Mouse (Mus musculus): Measurements from ENCODE around the gene Arhgap35.
A peak's percentile ranks its signal among the peaks of the same experiment; 100 is the strongest.
"Not testable (repeated sequence)": the region's sequence is repeated elsewhere in the genome, so short reads cannot be mapped to it uniquely, and the experiment has no call there.

The Arhgap35 gene

GRCm38 (mm10) chr7:16614888-16615715 lies at the start of gene Arhgap35:
Gene Arhgap35, minus strand, starts transcription at chr7:16614993.
- peak; percentile 99 for DNase-seq (ENCODE audit: low read depth)

GRCm38 (mm10) chr7:16644260-16644659 lies 29.5 kb upstream of the Arhgap35 start:
- DNase-seq (ENCODE audit: low read depth) = no peak

GRCm38 (mm10) chr7:16643106-16643505 lies 28.3 kb upstream of the Arhgap35 start:
- not testable (repeated sequence) for DNase-seq (ENCODE audit: low read depth)

GRCm38 (mm10) chr7:16639028-16639427 lies 24.2 kb upstream of the Arhgap35 start:
- peak; percentile 39 for DNase-seq (ENCODE audit: low read depth)

- no peak for DNase-seq (ENCODE audit: low read depth)
Observed at GRCm38 (mm10) chr7:16635116-16635515, 20.3 kb upstream of the Arhgap35 start.

GRCm38 (mm10) chr7:16633913-16634312 lies 19.1 kb upstream of the Arhgap35 start:
- peak; percentile 56 for DNase-seq (ENCODE audit: low read depth)

GRCm38 (mm10) chr7:16631932-16632331 lies 17.1 kb upstream of the Arhgap35 start:
- no peak for DNase-seq (ENCODE audit: low read depth)

GRCm38 (mm10) chr7:16631025-16631424 lies 16.2 kb upstream of the Arhgap35 start:
- no peak for DNase-seq (ENCODE audit: low read depth)

- DNase-seq (ENCODE audit: low read depth) = peak; percentile 67
Observed at GRCm38 (mm10) chr7:16629598-16630296, 15.0 kb upstream of the Arhgap35 start.

- peak; percentile 76 for DNase-seq (ENCODE audit: low read depth)
Observed at GRCm38 (mm10) chr7:16628096-16628771, 13.4 kb upstream of the Arhgap35 start.

GRCm38 (mm10) chr7:16623687-16624086 lies 8.9 kb upstream of the Arhgap35 start:
- peak; percentile 78 for DNase-seq (ENCODE audit: low read depth)

- DNase-seq (ENCODE audit: low read depth) = no peak
Observed at GRCm38 (mm10) chr7:16623131-16623530, 8.3 kb upstream of the Arhgap35 start.

- no peak for DNase-seq (ENCODE audit: low read depth)
Observed at GRCm38 (mm10) chr7:16621066-16621622, 6.4 kb upstream of the Arhgap35 start.

- peak; percentile 71 for DNase-seq (ENCODE audit: low read depth)
Observed at GRCm38 (mm10) chr7:16618661-16619211, 3.9 kb upstream of the Arhgap35 start.

- DNase-seq (ENCODE audit: low read depth) = peak; percentile 67
Observed at GRCm38 (mm10) chr7:16617045-16617444, 2.3 kb upstream of the Arhgap35 start.

- no peak for DNase-seq (ENCODE audit: low read depth)
Observed at GRCm38 (mm10) chr7:16614171-16614887, 464 bp downstream of the Arhgap35 start.

- DNase-seq (ENCODE audit: low read depth) = peak; percentile 35
Observed at GRCm38 (mm10) chr7:16613461-16614170, 1.2 kb downstream of the Arhgap35 start.

- DNase-seq (ENCODE audit: low read depth) = no peak
Observed at GRCm38 (mm10) chr7:16610345-16610744, 4.4 kb downstream of the Arhgap35 start.

GRCm38 (mm10) chr7:16608961-16609360 lies 5.8 kb downstream of the Arhgap35 start:
- no peak for DNase-seq (ENCODE audit: low read depth)

GRCm38 (mm10) chr7:16608046-16608445 lies 6.7 kb downstream of the Arhgap35 start:
- DNase-seq (ENCODE audit: low read depth) = no peak

- not testable (repeated sequence) for DNase-seq (ENCODE audit: low read depth)
Observed at GRCm38 (mm10) chr7:16606808-16607207, 8.0 kb downstream of the Arhgap35 start.
